Comparison of ENCODE assay signal across 16 mouse cellular contexts in genomic region chr1:116107010-116107723, GRCm38 (mm10).
"Had no signal": no experiment of that assay in that cellular context is flagged by ENCODE, and none has a peak within 500 bp of the region (broad histone marks: within the 10 kb centered on the region; RNA-seq: fewer than 3 reads in every experiment).

No protein-coding gene starts in this region.

- H3K4me1 ChIP-seq: limb, embryonic 12.5 days; liver, embryonic 13.5 days; lung, embryonic 15.5 days; megakaryocyte, embryonic 14.5 days; midbrain, embryonic 12.5 days had no signal

- H3K4me3 ChIP-seq: layer of hippocampus, adult 2 months; limb, embryonic 12.5 days; liver, embryonic 13.5 days; lung, embryonic 15.5 days; megakaryocyte, embryonic 14.5 days; midbrain, embryonic 12.5 days had no signal

- H3K27me3 ChIP-seq: limb, embryonic 12.5 days; liver, embryonic 13.5 days; lung, embryonic 15.5 days; megakaryocyte, embryonic 14.5 days; midbrain, embryonic 12.5 days had no signal

- ATAC-seq: liver, postnatal 0 days had no signal

- H3K4me2 ChIP-seq: limb, embryonic 12.5 days; liver, embryonic 13.5 days; lung, embryonic 15.5 days; midbrain, embryonic 12.5 days had no signal

- H3K36me3 ChIP-seq: limb, embryonic 12.5 days; liver, embryonic 13.5 days; lung, embryonic 15.5 days; midbrain, embryonic 12.5 days had no signal

- H3K9me3 ChIP-seq: limb, embryonic 12.5 days; liver, embryonic 13.5 days; lung, embryonic 15.5 days; megakaryocyte, embryonic 14.5 days; midbrain, embryonic 12.5 days had no signal

- DNase-seq: kidney, adult 18-20 months; kidney, postnatal 10 days; kidney, postnatal 4 days; liver; liver, embryonic 13.5 days; liver, postnatal 0 days; lung, postnatal 14 days; right cerebral cortex, adult 18-20 months; right cerebral cortex, postnatal 25 days; thymus, postnatal 36 days had no signal

- H3K27ac ChIP-seq: layer of hippocampus, adult 2 months; limb, embryonic 12.5 days; liver, embryonic 13.5 days; lung, embryonic 15.5 days; macrophage; midbrain, embryonic 12.5 days had no signal

- H3K9ac ChIP-seq: limb, embryonic 12.5 days; liver, embryonic 13.5 days; liver, postnatal 0 days; lung, embryonic 15.5 days; midbrain, embryonic 12.5 days had no signal
